Mouse (Mus musculus): ENCODE results near the gene Arl16. TPM values are rescaled to one million over a fixed set of nuclear protein-coding genes. Genes with fewer than 3 reads are reported as not detected.

Gene Arl16
- polyA plus RNA-seq, 1 experiment = 10.7 TPM

DNA sequence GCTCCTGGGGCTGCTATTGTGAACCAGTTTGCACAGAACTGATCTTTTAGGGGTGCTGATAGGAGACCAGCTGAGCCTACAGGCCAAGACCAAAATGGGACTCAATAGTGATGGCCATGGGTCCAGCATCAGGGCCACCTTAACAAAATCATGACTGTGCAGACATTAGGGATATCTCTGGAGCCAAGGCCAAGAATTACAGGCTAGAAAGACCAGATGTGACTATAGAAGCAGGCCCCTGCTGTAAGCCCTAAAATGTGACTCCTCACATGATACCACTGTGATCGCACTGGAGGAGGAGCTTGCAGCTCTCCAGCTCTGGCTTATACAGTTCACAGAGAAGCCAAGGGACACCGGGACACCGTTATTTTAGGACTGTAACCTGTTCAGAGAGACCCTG is 25.1 kb downstream of the Arl16 start, which contains the start of gene Tspan10:
Tspan10 (plus strand) TSS at position 301 of the 400 bp plus-strand sequence.
- no peak within 1 kb of the TSS for H3K27ac ChIP-seq (ENCODE audit: insufficient read depth, low read length)
- no peak within 1 kb of the TSS for H3K4me3 ChIP-seq (ENCODE audit: low read depth, low read length)
- H3K9me3 ChIP-seq (replicated peaks; ENCODE audit: control insufficient read depth, insufficient read depth, low read length, poor library complexity, severe bottlenecking) = no peaks in the 10 kb centered on the region
- no peak within 1 kb of the TSS for H3K9ac ChIP-seq (ENCODE audit: low read depth, poor library complexity, severe bottlenecking)
- H3K4me1 ChIP-seq (ENCODE audit: control insufficient read depth, insufficient read depth, low read length) = no peaks in the 10 kb centered on the region
- TF ChIP-seq POLR2A (IDR thresholded peaks at IDR 0.05; ENCODE audit: insufficient read depth, low read length) (no peak), EP300 (IDR thresholded peaks at IDR 0.05; ENCODE audit: insufficient read depth, low read depth, low read length) (no peak), CTCF (IDR thresholded peaks at IDR 0.05; ENCODE audit: low read depth, low read length) (no peak)
- H3K36me3 ChIP-seq (ENCODE audit: control insufficient read depth, insufficient read depth, low read length, poor library complexity, severe bottlenecking) = no peaks in the 10 kb centered on the region
- no peaks in the 10 kb centered on the region for H3K27me3 ChIP-seq (ENCODE audit: control insufficient read depth, insufficient read depth, low read length, poor library complexity, severe bottlenecking)

DNA sequence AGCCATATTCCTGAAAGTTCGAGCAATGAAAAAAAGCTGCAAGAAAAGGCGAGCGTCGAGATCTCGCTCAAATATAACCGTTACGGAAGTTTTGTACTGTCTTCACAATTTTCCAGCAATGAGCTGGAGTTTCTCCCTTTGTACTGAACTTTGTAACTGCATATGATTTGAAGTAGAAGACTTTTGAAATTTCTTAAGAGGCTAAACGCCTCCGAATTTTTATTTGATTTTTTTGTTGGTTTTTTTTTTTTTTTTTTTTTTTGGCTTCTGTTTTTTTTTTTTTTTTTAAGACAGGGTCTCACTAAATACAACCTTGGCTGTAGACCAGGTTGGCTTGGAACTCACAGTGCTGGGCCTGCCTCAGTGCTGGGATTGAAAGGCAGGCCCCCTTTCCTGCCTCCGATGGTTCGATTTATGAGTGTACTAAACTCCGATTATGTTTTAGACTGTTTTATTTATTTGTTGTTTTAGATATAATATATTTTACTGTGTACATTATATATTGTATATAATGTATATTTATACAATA is 29.5 kb downstream of the Arl16 start:
- peak overlapping the region; percentile 99 for H3K9ac ChIP-seq (ENCODE audit: low read depth, poor library complexity, severe bottlenecking)
- H3K27me3 ChIP-seq (ENCODE audit: control insufficient read depth, insufficient read depth, low read length, poor library complexity, severe bottlenecking) = no peaks in the 10 kb centered on the region
- no peak overlapping the region for H3K27ac ChIP-seq (ENCODE audit: insufficient read depth, low read length)
- no peak overlapping the region for H3K4me3 ChIP-seq (ENCODE audit: low read depth, low read length)
- TF ChIP-seq POLR2A (IDR thresholded peaks at IDR 0.05; ENCODE audit: insufficient read depth, low read length) = no peak
- TF ChIP-seq CTCF (IDR thresholded peaks at IDR 0.05; ENCODE audit: low read depth, low read length) = no peak
- TF ChIP-seq EP300 (IDR thresholded peaks at IDR 0.05; ENCODE audit: insufficient read depth, low read depth, low read length) = no peak
- no peaks in the 10 kb centered on the region for H3K4me1 ChIP-seq (ENCODE audit: control insufficient read depth, insufficient read depth, low read length)
- no peaks in the 10 kb centered on the region for H3K9me3 ChIP-seq (replicated peaks; ENCODE audit: control insufficient read depth, insufficient read depth, low read length, poor library complexity, severe bottlenecking)
- peaks cover 19% of the 10 kb centered on the region for H3K36me3 ChIP-seq (ENCODE audit: control insufficient read depth, insufficient read depth, low read length, poor library complexity, severe bottlenecking)

DNA sequence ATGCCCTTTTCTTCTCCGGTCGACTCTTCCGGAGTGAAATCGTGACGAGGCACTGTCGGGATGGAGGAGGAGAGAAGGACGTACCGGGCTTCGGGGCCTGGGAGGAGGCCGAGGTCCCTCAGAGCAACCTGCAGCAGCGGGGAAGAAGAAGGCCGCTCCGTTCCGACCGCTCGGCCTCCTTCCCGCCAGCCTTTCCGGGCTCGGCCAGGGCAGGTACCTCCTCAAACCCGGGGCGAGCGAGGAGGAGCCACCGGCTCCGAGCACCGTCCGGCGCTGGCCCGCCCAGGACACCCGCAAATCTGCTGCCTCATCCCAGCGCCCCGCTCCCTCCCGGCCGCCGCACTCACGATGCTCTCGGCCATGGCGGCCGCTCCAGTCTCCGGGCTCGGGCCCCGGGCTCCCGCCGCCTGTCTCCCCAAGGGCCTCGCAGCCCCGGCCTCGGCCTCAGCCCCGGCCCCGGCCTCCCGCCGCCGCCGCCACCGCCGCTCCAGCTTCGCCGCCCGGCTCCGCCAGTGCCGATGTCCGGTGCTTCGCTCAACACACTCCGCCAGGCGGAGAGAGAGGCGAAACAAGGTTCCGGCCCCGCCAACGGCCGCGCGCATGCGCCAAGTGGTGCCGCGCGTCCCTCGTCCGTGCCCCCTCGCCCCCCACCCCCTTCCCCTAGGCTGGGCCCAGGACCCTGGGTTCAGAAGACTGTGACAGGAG is 30.1 kb downstream of the Arl16 start, which contains the start of gene Nploc4:
Nploc4 (minus strand) TSS at position 557 of the 705 bp plus-strand sequence.
- Histone ChIP-seq H3K27me3 (ENCODE audit: control insufficient read depth, insufficient read depth, low read length, poor library complexity, severe bottlenecking) (no peaks in the 10 kb centered on the region), H3K9me3 (replicated peaks; ENCODE audit: control insufficient read depth, insufficient read depth, low read length, poor library complexity, severe bottlenecking) (no peaks in the 10 kb centered on the region), H3K9ac (ENCODE audit: low read depth, poor library complexity, severe bottlenecking) (peak within 1 kb of the TSS; percentile 99), H3K36me3 (ENCODE audit: control insufficient read depth, insufficient read depth, low read length, poor library complexity, severe bottlenecking) (peaks cover 26% of the 10 kb centered on the region), H3K4me3 (ENCODE audit: low read depth, low read length) (peak within 1 kb of the TSS; percentile 88), H3K27ac (ENCODE audit: insufficient read depth, low read length) (no peak within 1 kb of the TSS), H3K4me1 (ENCODE audit: control insufficient read depth, insufficient read depth, low read length) (no peaks in the 10 kb centered on the region)
- TF ChIP-seq CTCF (IDR thresholded peaks at IDR 0.05; ENCODE audit: low read depth, low read length) (no peak), EP300 (IDR thresholded peaks at IDR 0.05; ENCODE audit: insufficient read depth, low read depth, low read length) (peak; percentile 50; the same call in 1 of the 2 replicates)

DNA sequence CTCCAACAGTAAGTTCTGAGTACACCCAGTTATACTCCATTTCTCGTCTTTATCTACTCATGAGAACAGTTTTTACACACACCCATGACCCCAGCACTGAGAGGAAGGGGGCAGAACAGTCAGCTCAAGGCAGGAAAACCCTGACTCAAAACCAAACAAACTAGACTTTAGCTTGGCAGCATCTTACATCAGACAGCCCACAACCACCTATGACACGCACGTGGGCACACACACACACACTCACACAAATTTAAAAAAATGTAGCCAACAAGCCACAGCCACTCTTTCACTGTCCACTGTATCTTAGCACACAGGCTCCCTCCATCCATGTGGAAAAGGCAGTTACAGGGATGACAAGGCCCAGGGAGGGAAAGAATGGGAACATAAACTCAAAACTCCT is 40.7 kb downstream of the Arl16 start:
- H3K36me3 ChIP-seq (ENCODE audit: control insufficient read depth, insufficient read depth, low read length, poor library complexity, severe bottlenecking) = peaks cover 51% of the 10 kb centered on the region
- TF ChIP-seq EP300 (IDR thresholded peaks at IDR 0.05; ENCODE audit: insufficient read depth, low read depth, low read length) (no peak), CTCF (IDR thresholded peaks at IDR 0.05; ENCODE audit: low read depth, low read length) (no peak), POLR2A (IDR thresholded peaks at IDR 0.05; ENCODE audit: insufficient read depth, low read length) (no peak)

DNA sequence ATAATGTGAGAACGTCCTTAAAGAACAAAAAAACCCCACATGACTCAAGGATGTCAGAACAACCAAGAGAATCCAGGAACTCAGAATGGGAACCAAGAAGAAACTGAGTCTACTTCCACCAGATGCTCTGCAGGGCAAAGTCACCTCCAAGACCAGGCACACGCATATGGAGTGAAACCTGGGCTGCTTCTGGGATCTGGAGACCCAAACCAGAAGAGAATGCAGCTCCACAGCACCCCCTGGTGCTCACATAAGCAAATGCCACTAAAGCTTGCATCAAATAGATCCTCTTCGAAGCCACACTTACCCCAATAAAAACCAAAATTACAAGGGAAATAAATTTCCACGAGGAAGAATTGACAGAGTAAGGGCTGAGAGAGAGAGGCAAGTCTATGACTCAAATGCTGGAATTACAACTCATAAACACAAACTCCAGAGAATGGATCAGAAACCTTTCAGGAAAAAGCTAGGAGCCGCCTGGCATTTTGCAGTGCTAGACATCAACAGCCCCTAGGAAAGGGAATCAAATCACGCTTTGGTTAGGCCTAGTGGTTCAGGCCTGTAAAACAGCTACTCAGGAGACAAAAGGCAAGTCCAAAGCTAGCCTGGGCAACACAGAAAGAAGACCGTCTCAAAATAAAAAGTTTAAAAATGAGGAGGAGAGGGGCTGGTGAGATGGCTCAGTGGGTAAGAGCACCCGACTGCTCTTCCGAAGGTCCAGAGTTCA is 43.7 kb downstream of the Arl16 start:
- no peaks in the 10 kb centered on the region for H3K4me1 ChIP-seq (ENCODE audit: control insufficient read depth, insufficient read depth, low read length)
- peak overlapping the region; percentile 74 for H3K27ac ChIP-seq (ENCODE audit: insufficient read depth, low read length)
- TF ChIP-seq CTCF (IDR thresholded peaks at IDR 0.05; ENCODE audit: low read depth, low read length) (peak; percentile 63), POLR2A (IDR thresholded peaks at IDR 0.05; ENCODE audit: insufficient read depth, low read length) (no peak)
- H3K27me3 ChIP-seq (ENCODE audit: control insufficient read depth, insufficient read depth, low read length, poor library complexity, severe bottlenecking) = no peaks in the 10 kb centered on the region
- no peaks in the 10 kb centered on the region for H3K9me3 ChIP-seq (replicated peaks; ENCODE audit: control insufficient read depth, insufficient read depth, low read length, poor library complexity, severe bottlenecking)
- H3K36me3 ChIP-seq (ENCODE audit: control insufficient read depth, insufficient read depth, low read length, poor library complexity, severe bottlenecking) = peaks cover 54% of the 10 kb centered on the region
- H3K9ac ChIP-seq (ENCODE audit: low read depth, poor library complexity, severe bottlenecking) = no peak overlapping the region
- H3K4me3 ChIP-seq (ENCODE audit: low read depth, low read length) = no peak overlapping the region

More for the DNA sequence above, 40.7 kb downstream of the Arl16 start:
- Histone ChIP-seq H3K9ac (ENCODE audit: low read depth, poor library complexity, severe bottlenecking) (no peak overlapping the region), H3K9me3 (replicated peaks; ENCODE audit: control insufficient read depth, insufficient read depth, low read length, poor library complexity, severe bottlenecking) (no peaks in the 10 kb centered on the region), H3K4me1 (ENCODE audit: control insufficient read depth, insufficient read depth, low read length) (no peaks in the 10 kb centered on the region), H3K4me3 (ENCODE audit: low read depth, low read length) (no peak overlapping the region), H3K27ac (ENCODE audit: insufficient read depth, low read length) (peak overlapping the region; percentile 22; the same call in 1 of the 2 replicates), H3K27me3 (ENCODE audit: control insufficient read depth, insufficient read depth, low read length, poor library complexity, severe bottlenecking) (no peaks in the 10 kb centered on the region)
